In the genomic region with DNA sequence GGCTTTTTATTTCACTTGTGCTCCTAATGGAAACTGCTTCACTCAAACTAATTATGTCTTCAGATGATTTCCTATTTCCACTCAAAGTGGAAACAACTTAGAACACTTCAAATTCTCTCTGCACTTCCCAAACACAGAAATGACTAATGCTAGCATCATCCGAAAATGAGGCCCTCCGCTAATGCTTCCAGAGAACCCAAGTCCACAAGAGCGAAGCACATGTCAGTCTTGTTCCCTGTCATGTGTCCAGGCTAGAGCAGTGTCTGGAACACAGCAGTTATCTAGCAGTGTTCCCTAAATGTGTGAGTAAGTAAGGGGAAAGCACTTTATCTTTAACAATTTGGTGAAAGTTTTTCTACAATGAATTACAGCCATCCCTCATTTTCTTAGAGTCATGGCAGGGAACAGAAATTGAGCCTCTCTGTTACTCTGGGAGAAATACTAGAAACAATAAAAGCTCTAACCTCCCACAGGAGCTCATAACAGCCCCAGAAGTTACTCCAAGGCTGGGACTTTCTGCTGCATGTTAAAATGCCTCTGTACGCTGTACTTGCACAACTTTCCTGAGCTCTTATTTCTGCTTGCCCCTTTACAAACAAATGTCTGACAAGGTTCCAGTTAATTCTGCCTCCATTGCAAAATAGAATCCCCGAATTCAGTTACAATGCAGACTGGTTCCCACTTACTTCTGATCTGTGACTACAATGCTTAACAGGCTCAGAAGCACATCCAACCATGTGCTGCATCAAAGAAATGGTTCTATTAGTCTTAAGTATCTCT, we compare ENCODE assay signal across 25 mouse cellular contexts. TPM values are rescaled to one million over a fixed set of nuclear protein-coding genes. Genes with fewer than 3 reads are reported as not detected.
DNase-seq lines count a peak whose midpoint lies in the region; ATAC-seq and TF ChIP-seq lines count a peak whose summit lies in the region.
"Had no signal": no experiment of that assay in that cellular context is flagged by ENCODE, and none has a peak within 500 bp of the region (broad histone marks: within the 10 kb centered on the region; RNA-seq: fewer than 3 reads in every experiment).

No protein-coding gene starts in this region.

- H3K4me3 ChIP-seq in kidney, adult 2 months (ENCODE audit: insufficient read depth, low read depth, low read length): no peak overlapping the region
- H3K4me3 ChIP-seq in hindbrain, embryonic 13.5 days: no peak overlapping the region
- H3K4me3 ChIP-seq: embryonic facial prominence, embryonic 12.5 days; forebrain, embryonic 13.5 days; heart, adult 2 months; lung, embryonic 15.5 days; midbrain, embryonic 13.5 days; stomach, embryonic 15.5 days had no signal

- TF ChIP-seq POLR2A in kidney, adult 2 months (IDR thresholded peaks at IDR 0.05; ENCODE audit: low read depth, low read length): no peak

- no peak for ATAC-seq in hindbrain, embryonic 13.5 days (ENCODE audit: low FRiP score)
- ATAC-seq: forebrain, embryonic 13.5 days; hindbrain, postnatal 0 days; intestine, embryonic 16.5 days; midbrain, embryonic 13.5 days had no signal

- peak; percentile 33 for DNase-seq in kidney, adult 2 months
- DNase-seq in kidney, postnatal 4 days: no peak
- peak; percentile 21 for DNase-seq in 3134 (ENCODE audit: extremely low read depth, insufficient read length, low spot score)
- peak; percentile 44 for DNase-seq in 416B (ENCODE audit: low read depth)
- DNase-seq in brain, adult 2 months (ENCODE audit: low read depth, low spot score): peak; percentile 52
- no peak for DNase-seq in embryo, embryonic 9.5 days (ENCODE audit: extremely low spot score)
- DNase-seq in left cerebral cortex, adult 11 months (ENCODE audit: low spot score): no peak
- DNase-seq: adrenal gland, postnatal 25 days; cerebellum, postnatal 36 days; gastrocnemius, postnatal 36 days; heart, adult 2 months; heart, postnatal 14 days; layer of hippocampus, adult 9-11 months; lung, postnatal 36 days; right cerebral cortex, postnatal 14 days had no signal

- WGBS in kidney, adult 2 months: 65% methylated on average over 5 of the region's 5 CpGs
- 93% methylated on average over 5 of the region's 5 CpGs for WGBS in hindbrain, embryonic 13.5 days

- H3K9me3 ChIP-seq in hindbrain, embryonic 13.5 days: no peaks in the 10 kb centered on the region
- H3K9me3 ChIP-seq: embryonic facial prominence, embryonic 12.5 days; forebrain, embryonic 13.5 days; G1E; lung, embryonic 15.5 days; midbrain, embryonic 13.5 days; stomach, embryonic 15.5 days had no signal

- H3K9ac ChIP-seq in hindbrain, embryonic 13.5 days: no peak overlapping the region
- H3K9ac ChIP-seq: embryonic facial prominence, embryonic 12.5 days; forebrain, embryonic 13.5 days; lung, embryonic 15.5 days; midbrain, embryonic 13.5 days; stomach, embryonic 15.5 days had no signal

- H3K36me3 ChIP-seq in kidney, adult 2 months (ENCODE audit: control insufficient read depth, insufficient read depth, low read length): peaks cover 3% of the 10 kb centered on the region
- peaks cover 30% of the 10 kb centered on the region for H3K36me3 ChIP-seq in hindbrain, embryonic 13.5 days

- no peak for TF ChIP-seq CTCF in kidney, adult 2 months (conservative IDR thresholded peaks at IDR 0.05; ENCODE audit: insufficient read depth, insufficient read length, low read depth, low read length)

- H3K27ac ChIP-seq in kidney, adult 2 months (ENCODE audit: insufficient read depth, low read depth, low read length): peak overlapping the region; percentile 94
- H3K27ac ChIP-seq in hindbrain, embryonic 13.5 days: no peak overlapping the region
- H3K27ac ChIP-seq: embryonic facial prominence, embryonic 12.5 days; forebrain, embryonic 13.5 days; heart, adult 2 months; hindbrain, postnatal 0 days; lung, embryonic 15.5 days; midbrain, embryonic 13.5 days; stomach, embryonic 15.5 days had no signal

- H3K4me2 ChIP-seq in hindbrain, embryonic 13.5 days: no peak overlapping the region
- H3K4me2 ChIP-seq: embryonic facial prominence, embryonic 12.5 days; forebrain, embryonic 13.5 days; liver, embryonic 11.5 days; lung, embryonic 15.5 days; midbrain, embryonic 13.5 days; stomach, embryonic 15.5 days had no signal

- peaks cover 21% of the 10 kb centered on the region; the same call in 1 of the 2 replicates for H3K4me1 ChIP-seq in kidney, adult 2 months (ENCODE audit: control insufficient read depth, insufficient read depth, low read length)
- H3K4me1 ChIP-seq in hindbrain, embryonic 13.5 days (replicated peaks): 0 out of 2 replicates have a peak, but pooled peaks cover 3% of the 10 kb centered on the region
- H3K4me1 ChIP-seq: embryonic facial prominence, embryonic 12.5 days; forebrain, embryonic 13.5 days; midbrain, embryonic 13.5 days; stomach, embryonic 15.5 days had no signal

- no peaks in the 10 kb centered on the region for H3K27me3 ChIP-seq in kidney, adult 2 months (replicated peaks; ENCODE audit: control insufficient read depth, insufficient read depth, low read length)
- no peaks in the 10 kb centered on the region for H3K27me3 ChIP-seq in hindbrain, embryonic 13.5 days
- H3K27me3 ChIP-seq: embryonic facial prominence, embryonic 12.5 days; forebrain, embryonic 13.5 days; lung, embryonic 15.5 days; midbrain, embryonic 13.5 days; stomach, embryonic 15.5 days had no signal

RNA-seq across cellular contexts. Expression of a gene that starts 32.2 kb away (rescaled TPM):
- polyA plus RNA-seq in kidney, adult 2 months (2012; rRNA removed): 8.9 and 10.9 TPM in 2 replicates
- polyA plus RNA-seq in hindbrain, embryonic 13.5 days (2015; fragmentation: Nextera tagmentation; extraction: Ambion mirVana): 67.9 and 68.7 TPM in 2 replicates

Comparison
In these comparisons a context has a peak if more than half of its experiments do, and no peak if none do; other contexts are left out.
1. DNase-seq: peak in kidney, adult 2 months (single experiment), 3134 (single experiment), 416B (single experiment) and brain, adult 2 months (single experiment); none in kidney, postnatal 4 days (0 of 2), embryo, embryonic 9.5 days (single experiment) and left cerebral cortex, adult 11 months (single experiment).